Mouse (Mus musculus): Measurements from ENCODE around the gene Arhgap18.

- TF ChIP-seq CTCF (IDR thresholded peaks at IDR 0.05; ENCODE audit: borderline replicate concordance, control insufficient read depth, extremely low read depth, insufficient read depth, low read length, poor library complexity) (no peak), POLR2A (IDR thresholded peaks at IDR 0.05; ENCODE audit: control insufficient read depth, extremely low read depth, insufficient read depth, low read length, poor library complexity) (no peak)
These were observed 124.1 kb downstream of the Arhgap18 start for GRCm38 (mm10) chr10:26877309-26877708.
